Mouse (Mus musculus) midbrain, embryonic 15.5 days (tissue): ENCODE measurements around the gene Tekt4. TPM values are rescaled to one million over a fixed set of nuclear protein-coding genes. Genes with fewer than 3 reads are reported as not detected.
A peak's percentile ranks its signal among the peaks of the same experiment; 100 is the strongest.

Experiments used
- ATAC-seq: fragments of 200-750 bp; cut with Nextera tagmentation; replicated peaks from 2 replicates; pipeline ENCODE4 v1.8.0; 2017; ENCODE audit warnings: moderate TSS enrichment
- H3K27ac ChIP-seq: fragments of 300-500 bp; sonication (generic); 2 replicates; pipeline ENCODE4 v1.5.1; 2015; ENCODE audit warnings: mild to moderate bottlenecking, inconsistent platforms
- H3K27me3 ChIP-seq: fragments of 300-500 bp; sonication (generic); replicated peaks from 2 replicates; pipeline ENCODE4 v1.6.1; 2015; ENCODE audit warnings: inconsistent platforms
- H3K36me3 ChIP-seq: fragments of 300-500 bp; sonication (generic); replicated peaks from 2 replicates; pipeline ENCODE4 v1.6.1; 2015; ENCODE audit warnings: inconsistent platforms
- H3K4me1 ChIP-seq: fragments of 300-500 bp; sonication (generic); 2 replicates; pipeline ENCODE4 v1.6.1; 2015; ENCODE audit warnings: inconsistent platforms
- H3K4me2 ChIP-seq: fragments of 300-500 bp; sonication (generic); 2 replicates; pipeline ENCODE4 v1.6.1; 2015; ENCODE audit warnings: inconsistent platforms, mild to moderate bottlenecking, moderate library complexity
- H3K4me3 ChIP-seq: fragments of 300-500 bp; sonication (generic); 2 replicates; pipeline ENCODE4 v1.5.1; 2015; ENCODE audit warnings: mild to moderate bottlenecking, inconsistent platforms
- H3K9ac ChIP-seq: fragments of 300-500 bp; sonication (generic); 2 replicates; pipeline ENCODE4 v1.6.1; 2015; ENCODE audit warnings: mild to moderate bottlenecking, inconsistent platforms
- H3K9me3 ChIP-seq: fragments of 300-500 bp; sonication (generic); 2 replicates; pipeline ENCODE4 v1.6.1; 2016; ENCODE audit warnings: inconsistent platforms
- WGBS: fragments of 180-500 bp; shearing (Covaris S2); methylation state at CpG from one replicate; pipeline ENCODE4 v1.1.7; 2015; ENCODE audit warnings: mixed read lengths; 5-methylcytosine and 5-hydroxymethylcytosine counted together
- polyA plus RNA-seq: library from polyadenylated mRNA; unstranded; fragments of >200 nt; fragmentation: Nextera tagmentation; extraction: Ambion mirVana; gene quantifications from 2 replicates; pipeline ENCODE4 v1.2.1, GENCODE M21; 2015

Gene Tekt4
- polyA plus RNA-seq, 1 experiment from 2014 or later: 1.2 TPM

DNA sequence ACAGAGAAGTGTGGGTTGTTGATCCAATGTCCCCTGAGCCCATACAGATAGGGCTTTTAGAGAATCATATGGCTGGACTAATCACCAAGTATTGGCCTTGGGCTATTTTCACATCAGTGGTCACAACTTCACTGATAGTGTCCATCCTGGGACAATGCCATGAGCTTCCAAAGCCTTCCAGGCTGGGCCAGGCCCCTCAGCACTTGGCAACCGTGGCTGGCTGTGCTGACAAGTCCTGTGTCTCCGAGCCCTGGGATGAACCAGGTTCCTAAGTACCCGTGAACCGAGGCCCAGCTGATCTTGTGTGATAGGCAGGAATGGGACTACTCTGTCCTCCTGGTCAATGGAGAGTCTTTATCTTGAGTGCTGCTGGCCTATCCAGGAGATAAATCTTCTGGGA lies 9.7 kb downstream of the Tekt4 start:
- no peak overlapping the region for H3K4me3 ChIP-seq
- no peaks in the 10 kb centered on the region for H3K9me3 ChIP-seq
- H3K4me1 ChIP-seq: peaks cover 5% of the 10 kb centered on the region; the same call in 1 of the 2 replicates
- no peak overlapping the region for H3K27ac ChIP-seq
- no peaks in the 10 kb centered on the region for H3K27me3 ChIP-seq
- no peak for ATAC-seq
- H3K36me3 ChIP-seq: no peaks in the 10 kb centered on the region
- no peak overlapping the region for H3K4me2 ChIP-seq
- 83% methylated on average over 4 of the region's 4 CpGs for WGBS
- H3K9ac ChIP-seq: no peak overlapping the region

DNA sequence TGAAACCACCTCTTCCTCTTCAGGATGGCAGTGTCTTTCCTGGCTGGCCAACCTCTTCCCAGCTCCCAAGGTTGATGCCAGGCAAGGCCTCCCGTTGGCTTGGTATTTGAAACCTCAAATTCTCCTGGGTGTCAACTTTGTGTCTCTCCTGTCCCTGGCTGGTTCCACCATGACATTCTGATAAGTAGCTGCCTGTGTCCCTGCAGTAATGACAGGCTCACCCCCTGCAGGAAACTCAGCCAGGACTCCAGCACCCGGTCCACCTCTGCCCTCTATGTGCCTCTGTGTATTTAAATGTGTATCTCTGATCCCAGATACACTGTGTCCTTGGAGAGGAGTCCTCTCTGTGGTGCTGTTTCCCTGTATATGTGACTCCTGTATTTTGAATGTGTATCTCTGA lies 11.8 kb downstream of the Tekt4 start:
- no peak overlapping the region for H3K9ac ChIP-seq
- no peaks in the 10 kb centered on the region for H3K36me3 ChIP-seq
- H3K9me3 ChIP-seq: no peaks in the 10 kb centered on the region
- H3K4me3 ChIP-seq: no peak overlapping the region
- H3K4me1 ChIP-seq: peaks cover 7% of the 10 kb centered on the region; the same call in 1 of the 2 replicates
- no peak overlapping the region for H3K4me2 ChIP-seq
- ATAC-seq: no peak
- H3K27me3 ChIP-seq: 0 out of 2 replicates have a peak, but pooled peaks cover 3% of the 10 kb centered on the region
- H3K27ac ChIP-seq: no peak overlapping the region
- 92% methylated on average over 2 of the region's 2 CpGs for WGBS

DNA sequence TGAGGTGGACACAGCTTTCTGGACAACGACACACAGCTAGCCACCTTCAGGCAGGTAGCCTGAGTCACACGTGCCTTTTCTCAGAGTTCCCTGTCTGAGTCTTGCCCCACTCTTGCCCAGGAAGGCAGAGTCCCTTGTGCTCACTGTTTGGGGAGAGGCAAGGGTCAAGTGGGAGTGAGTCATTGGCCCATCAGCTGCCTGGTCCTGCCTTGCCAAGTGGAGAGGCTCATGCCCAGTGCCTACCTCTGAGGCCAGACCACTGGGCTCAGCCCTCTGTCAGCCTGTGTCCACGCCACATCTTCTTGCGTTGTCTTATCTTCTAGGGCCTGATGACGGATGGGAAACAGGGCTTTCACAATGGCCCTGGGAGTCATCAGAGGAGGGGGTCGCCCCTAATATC lies 13.4 kb downstream of the Tekt4 start:
- Histone ChIP-seq H3K9ac (no peak overlapping the region), H3K4me2 (no peak overlapping the region), H3K4me1 (peaks cover 6% of the 10 kb centered on the region; the same call in 1 of the 2 replicates), H3K9me3 (no peaks in the 10 kb centered on the region), H3K36me3 (no peaks in the 10 kb centered on the region), H3K27me3 (0 out of 2 replicates have a peak, but pooled peaks cover 7% of the 10 kb centered on the region), H3K4me3 (no peak overlapping the region), H3K27ac (no peak overlapping the region)
- 80% methylated on average over 6 of the region's 6 CpGs for WGBS
- ATAC-seq: no peak

DNA sequence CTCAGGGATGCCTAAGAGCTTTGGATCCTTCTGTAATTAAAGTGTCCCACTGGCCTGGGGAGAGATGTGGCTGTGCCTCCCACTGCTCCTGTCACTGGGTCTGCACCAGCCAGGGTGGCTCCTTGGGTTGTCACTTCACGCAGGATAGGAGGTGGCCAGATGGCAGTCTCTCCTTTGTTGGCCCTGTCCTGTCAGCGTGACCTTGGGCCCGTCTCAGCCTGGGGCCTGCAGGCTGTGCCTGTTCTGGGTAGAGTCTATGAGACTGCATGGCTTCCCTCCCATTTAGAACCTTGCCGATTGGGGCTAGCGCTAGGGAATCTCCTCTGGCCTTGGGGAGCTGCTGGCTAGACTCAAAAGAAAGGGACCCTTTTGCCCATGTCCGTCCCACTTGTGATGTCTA lies 13.9 kb downstream of the Tekt4 start:
- 72% methylated on average over 6 of the region's 6 CpGs for WGBS
- no peaks in the 10 kb centered on the region for H3K36me3 ChIP-seq
- H3K9ac ChIP-seq: no peak overlapping the region
- H3K4me3 ChIP-seq: no peak overlapping the region
- H3K9me3 ChIP-seq: no peaks in the 10 kb centered on the region
- ATAC-seq: no peak
- peaks cover 9% of the 10 kb centered on the region; the same call in 1 of the 2 replicates for H3K27me3 ChIP-seq
- H3K4me2 ChIP-seq: no peak overlapping the region
- 0 out of 2 replicates have a peak, but pooled peaks cover 5% of the 10 kb centered on the region for H3K4me1 ChIP-seq
- H3K27ac ChIP-seq: no peak overlapping the region

DNA sequence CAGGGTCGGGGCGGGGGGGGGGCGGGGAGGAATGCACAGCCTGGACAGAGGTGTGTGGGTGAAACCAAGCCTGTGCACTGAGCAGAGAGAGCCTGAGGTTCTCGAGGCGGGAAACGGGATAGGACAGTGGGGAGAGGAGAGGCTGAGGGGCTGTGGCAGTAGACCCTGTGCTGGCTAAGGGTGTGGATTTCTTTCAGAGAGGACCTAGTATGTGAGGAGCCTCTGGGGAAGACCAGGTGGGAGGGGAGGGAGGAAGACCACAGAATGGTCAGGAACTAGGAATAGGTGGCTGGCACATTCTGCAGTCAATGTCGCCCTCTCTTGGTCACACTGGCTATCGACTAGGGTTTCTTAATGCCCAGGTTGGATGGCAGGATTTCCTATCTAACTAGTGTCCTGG lies 15.4 kb downstream of the Tekt4 start:
- peaks cover 9% of the 10 kb centered on the region; the same call in 1 of the 2 replicates for H3K27me3 ChIP-seq
- H3K27ac ChIP-seq: no peak overlapping the region
- no peaks in the 10 kb centered on the region for H3K9me3 ChIP-seq
- H3K9ac ChIP-seq: no peak overlapping the region
- H3K36me3 ChIP-seq: no peaks in the 10 kb centered on the region
- peak; percentile 55 for ATAC-seq
- H3K4me2 ChIP-seq: no peak overlapping the region
- H3K4me3 ChIP-seq: no peak overlapping the region
- peaks cover 11% of the 10 kb centered on the region; the same call in 1 of the 2 replicates for H3K4me1 ChIP-seq
- 36% methylated on average over 8 of the region's 8 CpGs for WGBS

DNA sequence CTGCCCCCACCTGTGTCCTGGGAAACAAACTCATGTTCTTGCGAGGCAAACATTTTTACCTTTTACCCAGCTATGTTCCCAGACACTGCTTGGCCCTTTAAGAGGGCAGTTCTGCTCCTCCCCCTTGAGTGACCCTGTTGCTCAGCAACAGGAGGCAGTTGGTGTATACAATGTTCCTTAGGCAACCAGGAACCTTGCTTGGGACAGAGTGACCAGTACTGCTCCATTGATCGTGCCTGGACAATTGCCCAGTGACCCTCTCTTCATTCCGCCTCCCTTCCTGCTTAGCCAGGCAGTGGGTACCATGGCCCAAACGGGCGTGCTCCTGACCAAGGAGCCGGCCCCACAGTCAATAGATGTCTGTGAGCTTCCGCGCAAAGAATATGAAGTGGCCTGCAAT lies 17.0 kb downstream of the Tekt4 start:
- Histone ChIP-seq H3K27me3 (peaks cover 16% of the 10 kb centered on the region), H3K36me3 (no peaks in the 10 kb centered on the region), H3K9ac (no peak overlapping the region; the same call in 1 of the 2 replicates), H3K4me1 (peaks cover 12% of the 10 kb centered on the region; the same call in 1 of the 2 replicates), H3K4me2 (peak overlapping the region; percentile 12; the same call in 1 of the 2 replicates), H3K9me3 (no peaks in the 10 kb centered on the region), H3K4me3 (no peak overlapping the region), H3K27ac (no peak overlapping the region)
- WGBS: 38% methylated on average over 8 of the region's 8 CpGs
- 0 out of 2 replicates have a peak, but pooled peaks have one; percentile 13 for ATAC-seq

DNA sequence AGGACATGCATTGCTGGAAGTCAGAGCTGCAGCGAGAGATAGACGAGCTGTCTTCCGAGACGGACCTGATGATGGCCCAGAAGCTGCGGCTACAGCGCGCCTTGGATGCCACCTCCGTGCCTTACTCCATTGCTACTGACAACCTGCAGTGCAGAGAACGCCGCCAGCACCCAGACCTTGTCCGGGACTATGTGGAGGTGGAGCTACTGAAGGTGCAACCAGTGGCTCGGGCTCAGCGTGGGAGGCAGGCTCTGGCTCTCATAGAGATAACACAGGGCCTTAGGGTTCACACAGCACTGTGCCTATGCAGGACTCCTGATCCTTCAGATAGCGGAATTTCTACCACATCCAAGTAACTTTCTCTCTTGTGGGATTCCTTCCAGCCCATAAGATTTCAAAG lies 17.6 kb downstream of the Tekt4 start:
- Histone ChIP-seq H3K9ac (no peak overlapping the region), H3K36me3 (no peaks in the 10 kb centered on the region), H3K4me3 (no peak overlapping the region), H3K4me2 (peak overlapping the region; percentile 12; the same call in 1 of the 2 replicates), H3K9me3 (no peaks in the 10 kb centered on the region), H3K4me1 (peaks cover 12% of the 10 kb centered on the region; the same call in 1 of the 2 replicates), H3K27ac (no peak overlapping the region), H3K27me3 (peaks cover 16% of the 10 kb centered on the region)
- 58% methylated on average over 14 of the region's 14 CpGs for WGBS
- no peak for ATAC-seq

DNA sequence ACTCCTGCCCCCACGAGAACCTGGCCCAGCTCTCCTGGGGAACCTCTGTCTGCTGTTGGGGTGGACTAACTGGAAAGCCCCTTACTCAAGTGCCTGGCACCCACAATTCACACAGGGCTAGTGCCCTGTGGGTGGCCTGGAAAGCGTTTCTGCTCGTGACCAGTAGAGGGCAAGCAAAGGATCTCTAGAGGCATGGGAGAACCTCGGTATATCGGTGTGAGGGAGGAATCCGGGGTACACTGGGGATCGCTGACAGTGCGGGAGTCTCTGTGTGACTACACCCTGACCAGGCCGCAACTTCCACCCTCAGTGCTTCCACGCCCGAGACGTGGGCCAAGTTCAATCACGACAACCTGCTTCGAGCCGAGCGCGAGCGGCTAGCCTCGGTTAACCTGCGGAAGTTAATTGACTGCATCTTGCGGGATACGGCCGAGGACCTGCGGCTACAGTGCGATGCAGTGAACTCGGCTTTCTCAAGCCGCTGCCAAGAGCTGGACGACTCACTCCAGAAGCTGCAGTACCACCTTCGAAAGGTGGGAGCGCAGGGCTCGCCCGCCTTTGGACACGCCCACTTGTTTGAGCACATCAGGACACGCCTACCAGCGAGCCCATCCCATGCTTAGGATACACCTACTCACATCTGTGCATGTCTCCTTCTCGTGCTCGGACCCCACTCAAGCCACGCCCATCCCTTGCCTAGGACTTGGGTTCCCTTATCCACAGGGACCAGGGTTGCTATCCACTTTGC lies 20.1 kb downstream of the Tekt4 start:
- H3K27me3 ChIP-seq: peaks cover 16% of the 10 kb centered on the region
- H3K4me3 ChIP-seq: peak overlapping the region; percentile 29
- H3K9me3 ChIP-seq: no peaks in the 10 kb centered on the region
- no peak overlapping the region for H3K9ac ChIP-seq
- H3K4me2 ChIP-seq: peak overlapping the region; percentile 56
- peaks cover 14% of the 10 kb centered on the region; the same call in 1 of the 2 replicates for H3K4me1 ChIP-seq
- no peak overlapping the region for H3K27ac ChIP-seq
- ATAC-seq: 0 out of 2 replicates have a peak, but pooled peaks have one; percentile 22
- 1% methylated on average over 38 of the region's 38 CpGs for whole genome bisulfite sequencing
- no peaks in the 10 kb centered on the region for H3K36me3 ChIP-seq

DNA sequence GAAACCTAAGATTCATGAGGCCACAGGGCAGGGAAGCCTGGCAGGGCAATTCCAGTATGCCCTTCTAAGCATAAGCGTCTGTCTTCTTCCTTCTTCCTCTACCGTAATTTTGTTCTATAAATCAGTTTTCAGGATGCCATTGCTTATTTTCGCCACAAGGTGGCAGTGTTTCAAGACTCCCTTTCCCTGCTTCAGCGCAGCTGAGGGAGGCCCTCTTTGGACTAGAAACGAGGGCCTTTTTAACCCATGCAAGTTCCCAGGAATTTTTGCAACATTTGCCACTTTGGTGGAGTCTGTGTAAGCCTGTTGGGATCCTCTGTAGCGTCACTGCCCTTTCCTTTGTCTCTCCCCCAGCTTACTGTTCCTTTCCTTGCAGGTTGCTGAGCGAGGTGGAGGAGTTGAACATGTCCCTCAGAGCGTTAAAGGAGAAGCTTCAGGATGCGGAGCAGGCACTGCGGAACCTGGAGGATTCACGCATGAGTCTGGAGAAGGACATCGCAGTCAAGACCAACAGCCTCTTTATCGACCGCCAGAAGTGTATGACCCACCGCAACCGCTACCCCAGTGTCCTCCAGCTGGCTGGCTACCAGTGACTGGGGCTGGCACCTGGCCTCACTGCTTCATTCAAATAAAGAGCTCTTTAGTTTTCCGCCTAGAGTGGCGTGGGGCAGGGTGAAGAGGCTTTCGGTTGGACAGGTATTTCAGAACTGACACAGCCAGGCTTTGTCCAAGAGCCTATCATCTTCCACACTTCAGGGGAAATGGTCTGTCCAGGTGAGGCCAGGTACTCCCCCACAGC lies 21.7 kb downstream of the Tekt4 start:
- peaks cover 14% of the 10 kb centered on the region for H3K27me3 ChIP-seq
- H3K4me2 ChIP-seq: no peak overlapping the region
- no peaks in the 10 kb centered on the region for H3K36me3 ChIP-seq
- peaks cover 14% of the 10 kb centered on the region; the same call in 1 of the 2 replicates for H3K4me1 ChIP-seq
- H3K4me3 ChIP-seq: no peak overlapping the region
- no peak overlapping the region for H3K9ac ChIP-seq
- WGBS: 38% methylated on average over 19 of the region's 19 CpGs
- no peak overlapping the region for H3K27ac ChIP-seq
- no peak for ATAC-seq
- H3K9me3 ChIP-seq: no peaks in the 10 kb centered on the region

DNA sequence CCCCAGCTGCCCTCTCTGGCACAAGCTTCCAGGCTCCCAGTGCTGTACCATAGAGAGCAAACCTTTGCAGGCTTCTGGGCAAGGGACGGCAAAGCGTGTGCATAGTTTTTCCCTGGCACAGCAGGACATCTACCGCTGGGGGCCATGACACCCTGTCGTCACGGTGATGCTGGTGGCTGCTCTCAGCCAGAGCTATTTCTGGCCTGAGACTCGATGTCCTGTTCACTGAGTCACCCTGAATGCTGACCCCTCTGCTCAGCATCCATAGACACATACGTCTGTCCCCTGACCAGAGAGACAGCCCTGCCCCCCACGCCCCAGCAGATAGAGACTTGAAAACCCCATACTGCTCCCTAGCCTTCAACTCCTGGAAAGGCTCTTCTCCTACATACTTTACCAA lies 25.7 kb downstream of the Tekt4 start:
- no peak overlapping the region for H3K27ac ChIP-seq
- 0 out of 2 replicates have a peak, but pooled peaks cover 2% of the 10 kb centered on the region for H3K4me1 ChIP-seq
- no peak overlapping the region for H3K4me3 ChIP-seq
- H3K36me3 ChIP-seq: no peaks in the 10 kb centered on the region
- ATAC-seq: no peak
- WGBS: 46% methylated on average over 8 of the region's 8 CpGs
- peaks cover 6% of the 10 kb centered on the region for H3K27me3 ChIP-seq
- H3K9me3 ChIP-seq: no peaks in the 10 kb centered on the region
- no peak overlapping the region for H3K9ac ChIP-seq
- H3K4me2 ChIP-seq: no peak overlapping the region

DNA sequence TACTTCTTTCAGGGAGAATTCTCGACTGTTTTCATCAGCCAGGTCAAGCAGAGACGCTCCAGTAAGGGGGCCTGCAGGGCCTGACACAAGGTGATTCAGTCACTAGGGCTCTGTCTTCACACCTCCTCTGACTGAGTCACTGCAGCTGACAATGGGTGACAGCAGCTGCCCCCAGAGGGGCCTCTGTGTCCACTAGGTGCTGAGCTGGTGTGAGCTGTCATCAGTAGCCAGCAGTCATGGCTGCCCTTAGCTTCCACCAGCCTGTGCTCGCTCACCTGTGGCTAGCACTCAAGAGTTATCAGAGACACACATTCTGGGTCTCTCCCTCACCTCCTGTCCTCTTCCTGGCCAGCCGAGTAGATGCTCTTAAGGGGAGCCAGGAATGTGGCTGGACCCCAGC lies 26.4 kb downstream of the Tekt4 start:
- WGBS: 65% methylated on average over 4 of the region's 4 CpGs
- 0 out of 2 replicates have a peak, but pooled peaks cover 3% of the 10 kb centered on the region for H3K4me1 ChIP-seq
- no peak overlapping the region for H3K9ac ChIP-seq
- ATAC-seq: no peak
- H3K36me3 ChIP-seq: no peaks in the 10 kb centered on the region
- no peak overlapping the region for H3K27ac ChIP-seq
- H3K4me2 ChIP-seq: no peak overlapping the region
- H3K27me3 ChIP-seq: no peaks in the 10 kb centered on the region
- H3K9me3 ChIP-seq: no peaks in the 10 kb centered on the region
- no peak overlapping the region for H3K4me3 ChIP-seq

DNA sequence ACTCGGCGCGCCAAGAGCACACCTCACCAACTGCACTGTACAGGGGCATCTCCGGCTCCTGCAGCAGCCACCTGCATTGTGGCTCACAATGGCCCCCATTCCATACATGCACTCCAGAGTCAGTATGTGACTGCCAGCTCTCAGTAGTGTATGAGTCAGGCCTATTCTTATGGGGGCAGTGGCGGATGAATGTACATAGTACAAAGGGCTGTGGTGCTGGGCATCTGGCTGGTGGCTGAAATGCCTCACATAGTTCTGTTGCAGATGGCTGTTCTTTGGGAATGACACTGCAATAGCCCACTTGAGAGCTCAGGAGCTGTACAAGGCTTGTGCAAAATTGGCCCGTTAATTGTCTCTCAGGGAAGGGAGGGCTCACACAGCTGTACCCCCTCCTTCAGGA lies 27.7 kb downstream of the Tekt4 start:
- Histone ChIP-seq H3K36me3 (no peaks in the 10 kb centered on the region), H3K4me2 (no peak overlapping the region), H3K9me3 (no peaks in the 10 kb centered on the region), H3K4me1 (0 out of 2 replicates have a peak, but pooled peaks cover 6% of the 10 kb centered on the region), H3K27ac (no peak overlapping the region), H3K9ac (no peak overlapping the region), H3K4me3 (no peak overlapping the region), H3K27me3 (no peaks in the 10 kb centered on the region)
- ATAC-seq: no peak
- 90% methylated on average over 6 of the region's 6 CpGs for WGBS
